Mouse (Mus musculus): ENCODE results near the gene Sgpp1. TPM values are rescaled to one million over a fixed set of nuclear protein-coding genes. Genes with fewer than 3 reads are reported as not detected.
"Not testable (repeated sequence)": the region's sequence is repeated elsewhere in the genome, so short reads cannot be mapped to it uniquely, and the experiment has no call there.

Sgpp1 gene
- polyA plus RNA-seq, 1 experiment from 2014 or later = 21.0 TPM

DNA sequence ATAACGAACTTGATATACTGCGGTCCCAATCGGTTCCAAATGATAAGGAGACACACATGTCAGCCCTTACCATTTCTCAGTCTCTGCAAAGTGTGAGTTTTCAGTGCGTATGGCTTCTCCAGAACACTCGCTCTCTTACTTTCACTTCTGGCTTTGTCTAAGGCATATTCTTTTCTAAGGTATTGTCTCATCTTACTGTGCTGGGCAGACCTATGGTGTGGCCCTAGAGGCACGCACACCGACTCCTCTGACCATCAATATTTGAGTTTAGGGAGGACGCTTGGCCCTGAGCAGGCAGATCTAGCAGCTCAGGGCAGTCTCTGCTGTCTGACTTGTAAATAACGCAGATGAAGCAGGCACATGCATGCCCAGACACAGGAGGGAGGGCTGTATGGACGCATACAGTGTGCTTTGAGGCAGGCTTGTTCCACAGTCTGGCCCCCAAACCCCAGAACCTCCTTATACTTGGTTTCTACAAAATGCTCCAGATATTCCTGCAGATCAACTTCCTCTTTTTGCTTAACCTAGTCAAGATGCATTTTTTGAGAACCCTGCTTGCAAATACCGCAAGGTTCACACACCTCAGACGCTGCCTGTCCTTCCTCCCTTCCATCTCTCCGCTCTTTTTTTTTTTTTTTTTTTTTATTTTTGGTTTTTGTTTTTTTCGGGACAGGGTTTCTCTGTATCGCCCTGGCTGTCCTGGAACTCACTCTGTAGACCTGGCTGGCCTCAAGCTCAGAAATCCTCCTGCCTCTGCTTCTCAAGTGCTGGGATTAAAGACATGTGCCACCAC is 8.0 kb downstream of the Sgpp1 start:
- Histone ChIP-seq H3K27ac (ENCODE audit: low read depth, low read length) (no peak overlapping the region), H3K9ac (ENCODE audit: low read depth, low read length) (no peak overlapping the region), H3K4me1 (replicated peaks; ENCODE audit: control insufficient read depth, insufficient read depth, low read length) (peaks cover 16% of the 10 kb centered on the region), H3K9me3 (ENCODE audit: control insufficient read depth, low read length) (no peaks in the 10 kb centered on the region), H3K27me3 (replicated peaks; ENCODE audit: control insufficient read depth, insufficient read depth, low read length) (no peaks in the 10 kb centered on the region), H3K36me3 (ENCODE audit: control insufficient read depth, insufficient read depth, low read length) (no peaks in the 10 kb centered on the region), H3K4me2 (no peak overlapping the region), H3K4me3 (ENCODE audit: low read depth, low read length) (no peak overlapping the region)
- DNase-seq (ENCODE audit: low spot score) = no peak
- no peak for ATAC-seq (replicated peaks; ENCODE audit: low FRiP score)
- 79% methylated on average over 15 of the region's 15 CpGs for WGBS

DNA sequence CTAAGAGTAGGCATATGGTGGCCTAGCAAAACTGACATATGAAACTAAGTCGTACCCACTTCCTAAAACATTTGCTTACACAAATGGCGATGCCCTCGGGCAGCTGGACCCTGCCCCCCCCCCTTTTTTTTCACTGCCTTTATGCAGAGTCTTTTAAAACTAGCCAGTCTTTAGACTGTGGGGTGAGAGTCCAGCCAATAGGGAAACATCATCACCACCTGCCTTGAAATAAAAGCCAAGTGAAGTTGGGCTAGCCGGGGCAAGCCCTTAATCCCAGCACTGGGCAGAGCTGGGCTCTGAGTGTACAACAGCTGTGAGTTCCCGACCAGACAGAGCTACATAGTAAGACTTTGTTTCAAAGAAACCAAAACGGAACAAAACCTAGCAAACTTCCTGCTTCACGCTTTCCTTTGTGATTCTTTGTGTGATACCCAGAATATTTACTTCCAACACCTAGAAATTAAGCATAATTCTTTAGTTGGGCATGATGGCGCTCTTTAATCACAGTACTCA is 9.1 kb downstream of the Sgpp1 start:
- no peaks in the 10 kb centered on the region for H3K9me3 ChIP-seq (ENCODE audit: control insufficient read depth, low read length)
- no peaks in the 10 kb centered on the region for H3K27me3 ChIP-seq (replicated peaks; ENCODE audit: control insufficient read depth, insufficient read depth, low read length)
- no peak overlapping the region for H3K27ac ChIP-seq (ENCODE audit: low read depth, low read length)
- H3K36me3 ChIP-seq (ENCODE audit: control insufficient read depth, insufficient read depth, low read length) = no peaks in the 10 kb centered on the region
- DNase-seq (ENCODE audit: low spot score) (no peak), ATAC-seq (replicated peaks; ENCODE audit: low FRiP score) (no peak)
- H3K4me3 ChIP-seq (ENCODE audit: low read depth, low read length) = no peak overlapping the region
- no peak overlapping the region for H3K9ac ChIP-seq (ENCODE audit: low read depth, low read length)
- no peak overlapping the region for H3K4me2 ChIP-seq
- 86% methylated on average over 8 of the region's 8 CpGs for WGBS
- peaks cover 12% of the 10 kb centered on the region for H3K4me1 ChIP-seq (replicated peaks; ENCODE audit: control insufficient read depth, insufficient read depth, low read length)

DNA sequence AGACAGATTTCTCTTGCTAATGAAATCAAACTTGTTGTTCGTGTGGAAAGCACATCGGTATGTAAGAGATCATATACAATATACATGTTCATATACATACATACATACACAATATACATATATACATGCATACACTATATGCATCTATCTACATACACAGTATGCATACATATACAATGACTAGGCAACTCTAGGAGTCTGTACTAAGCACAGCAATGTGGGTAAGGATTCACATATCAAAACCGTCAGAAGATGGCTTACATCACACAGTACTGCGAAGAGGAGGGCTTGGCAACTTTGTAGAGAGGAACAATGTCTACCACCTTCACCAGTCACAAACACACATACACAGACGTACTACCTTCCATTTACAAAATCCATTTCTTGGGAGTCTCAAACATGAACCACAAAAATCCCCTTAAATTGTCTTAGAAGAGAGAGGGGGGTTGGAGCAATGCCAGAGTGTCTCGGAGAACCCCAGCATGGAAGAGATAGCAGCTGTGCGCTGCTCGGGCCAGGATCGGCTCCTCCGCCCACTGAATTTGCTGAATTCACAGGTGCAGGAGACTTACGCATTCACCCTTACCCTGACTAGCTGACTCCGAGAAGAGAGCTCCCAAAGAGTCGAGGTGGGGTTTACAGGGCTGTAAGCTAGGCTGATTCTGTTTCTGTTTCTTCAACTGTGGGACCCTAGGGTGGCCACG is 10.8 kb downstream of the Sgpp1 start:
- ATAC-seq (replicated peaks; ENCODE audit: low FRiP score) (peak; percentile 70), DNase-seq (ENCODE audit: low spot score) (no peak)
- Histone ChIP-seq H3K27me3 (replicated peaks; ENCODE audit: control insufficient read depth, insufficient read depth, low read length) (no peaks in the 10 kb centered on the region), H3K4me2 (peak overlapping the region; percentile 36), H3K4me3 (ENCODE audit: low read depth, low read length) (no peak overlapping the region), H3K9me3 (ENCODE audit: control insufficient read depth, low read length) (no peaks in the 10 kb centered on the region), H3K4me1 (replicated peaks; ENCODE audit: control insufficient read depth, insufficient read depth, low read length) (peaks cover 12% of the 10 kb centered on the region), H3K27ac (ENCODE audit: low read depth, low read length) (peak overlapping the region; percentile 40; the same call in 1 of the 2 replicates), H3K36me3 (ENCODE audit: control insufficient read depth, insufficient read depth, low read length) (no peaks in the 10 kb centered on the region; the same call in 1 of the 2 replicates), H3K9ac (ENCODE audit: low read depth, low read length) (no peak overlapping the region)
- WGBS = 69% methylated on average over 14 of the region's 14 CpGs

DNA sequence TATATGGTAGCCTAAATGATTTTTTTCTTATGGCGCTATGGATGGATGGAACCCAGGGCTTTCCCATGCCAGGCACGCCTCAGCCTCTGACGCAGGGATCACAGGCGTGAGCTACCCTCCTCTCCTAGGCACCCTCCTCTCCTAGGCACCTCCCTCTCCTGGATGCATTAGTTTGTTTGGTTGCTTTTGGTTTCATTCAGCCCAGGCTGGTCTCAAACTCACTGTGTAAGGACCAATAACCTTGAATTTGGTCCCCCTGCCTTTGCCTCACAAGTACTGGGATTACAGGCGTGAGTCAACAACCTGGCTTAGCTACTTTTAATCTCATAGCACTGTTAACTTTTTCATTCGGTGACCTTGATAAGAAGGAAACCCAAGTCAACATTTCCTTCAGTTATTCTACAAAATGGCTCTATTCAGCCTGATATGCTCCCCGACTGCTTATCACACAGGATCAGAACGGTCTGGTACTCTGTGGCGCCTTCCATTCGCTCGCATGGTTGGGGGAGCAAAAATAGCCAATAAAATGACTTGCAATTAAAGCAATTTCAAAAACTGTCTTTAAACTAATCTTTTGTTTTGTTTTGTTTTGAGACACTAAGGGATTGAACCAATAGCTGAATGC is 11.6 kb downstream of the Sgpp1 start:
- Histone ChIP-seq H3K36me3 (ENCODE audit: control insufficient read depth, insufficient read depth, low read length) (no peaks in the 10 kb centered on the region; the same call in 1 of the 2 replicates), H3K27me3 (replicated peaks; ENCODE audit: control insufficient read depth, insufficient read depth, low read length) (no peaks in the 10 kb centered on the region), H3K27ac (ENCODE audit: low read depth, low read length) (peak overlapping the region; percentile 57), H3K4me1 (replicated peaks; ENCODE audit: control insufficient read depth, insufficient read depth, low read length) (peaks cover 12% of the 10 kb centered on the region), H3K9ac (ENCODE audit: low read depth, low read length) (no peak overlapping the region), H3K4me2 (peak overlapping the region; percentile 48), H3K4me3 (ENCODE audit: low read depth, low read length) (peak overlapping the region; percentile 15; the same call in 1 of the 2 replicates), H3K9me3 (ENCODE audit: control insufficient read depth, low read length) (no peaks in the 10 kb centered on the region)
- DNase-seq (ENCODE audit: low spot score) (no peak), ATAC-seq (replicated peaks; ENCODE audit: low FRiP score) (peak; percentile 86)
- 59% methylated on average over 11 of the region's 11 CpGs for WGBS

DNA sequence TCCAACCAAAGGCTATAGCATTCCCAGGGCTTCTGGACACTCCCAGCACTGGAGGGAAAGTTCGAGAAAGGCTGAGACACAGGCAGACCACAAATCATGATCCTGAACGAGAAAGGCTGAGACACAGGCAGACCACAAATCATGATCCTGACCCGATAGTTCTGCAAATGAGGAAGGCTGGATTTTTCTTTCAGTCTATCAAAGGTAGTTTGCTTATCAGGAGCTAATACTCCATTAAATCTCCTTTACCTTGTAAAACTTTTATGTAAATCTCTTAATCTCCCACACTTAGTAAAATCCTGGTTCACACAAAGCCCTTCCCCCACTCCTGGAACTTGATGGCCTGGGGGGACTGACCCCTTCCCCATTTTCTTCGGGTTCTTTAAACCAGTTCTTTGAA is 13.6 kb downstream of the Sgpp1 start:
- Histone ChIP-seq H3K36me3 (ENCODE audit: control insufficient read depth, insufficient read depth, low read length) (no peaks in the 10 kb centered on the region; the same call in 1 of the 2 replicates), H3K9me3 (ENCODE audit: control insufficient read depth, low read length) (no peaks in the 10 kb centered on the region), H3K9ac (ENCODE audit: low read depth, low read length) (no peak overlapping the region), H3K27me3 (replicated peaks; ENCODE audit: control insufficient read depth, insufficient read depth, low read length) (no peaks in the 10 kb centered on the region), H3K4me2 (no peak overlapping the region), H3K4me3 (ENCODE audit: low read depth, low read length) (no peak overlapping the region), H3K4me1 (replicated peaks; ENCODE audit: control insufficient read depth, insufficient read depth, low read length) (peaks cover 12% of the 10 kb centered on the region), H3K27ac (ENCODE audit: low read depth, low read length) (no peak overlapping the region)
- DNase-seq (ENCODE audit: low spot score) = no peak
- no peak for ATAC-seq (replicated peaks; ENCODE audit: low FRiP score)
- 20% methylated on average over 4 of the region's 4 CpGs for WGBS

DNA sequence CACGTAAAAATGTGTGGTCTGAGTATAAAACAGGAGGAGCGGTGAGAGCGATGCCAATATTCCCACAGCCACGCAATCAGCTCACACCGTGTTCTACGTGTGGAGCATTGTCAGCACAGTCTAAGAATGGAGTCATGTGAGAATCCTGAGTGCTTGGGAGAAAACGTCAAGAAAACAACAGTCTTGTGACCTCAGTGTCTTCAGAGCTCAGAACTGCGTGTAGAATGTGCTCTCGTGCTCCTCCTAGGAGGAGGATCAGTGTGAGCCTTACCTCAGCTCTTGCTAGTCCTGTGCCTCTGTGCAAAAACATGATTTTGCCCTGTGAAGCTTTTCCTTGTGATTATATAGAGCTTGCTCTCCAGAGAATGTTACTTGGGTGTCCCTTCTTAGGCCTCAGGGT is 14.5 kb downstream of the Sgpp1 start:
- no peak overlapping the region for H3K27ac ChIP-seq (ENCODE audit: low read depth, low read length)
- 77% methylated on average over 9 of the region's 9 CpGs for WGBS

DNA sequence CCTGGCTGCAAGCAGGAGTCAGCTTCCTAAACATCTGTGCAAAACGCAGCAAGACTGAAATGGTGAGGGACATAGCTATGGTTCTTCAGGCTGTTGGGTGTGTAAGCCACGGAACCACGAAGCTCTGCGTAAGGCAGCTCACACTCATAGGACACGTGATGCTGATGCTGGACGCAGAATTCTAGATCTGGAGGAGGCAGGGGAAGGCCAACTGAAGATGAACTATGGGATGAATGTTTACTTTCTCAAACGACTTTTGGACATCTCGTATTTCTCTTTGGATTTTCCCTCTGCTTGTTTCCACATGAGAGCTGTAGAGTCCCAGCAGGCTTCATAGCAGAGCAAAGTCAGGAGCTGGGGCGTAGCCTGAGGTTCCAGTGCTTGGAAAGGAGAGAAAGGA is 21.9 kb downstream of the Sgpp1 start:
- Histone ChIP-seq H3K4me2 (no peak overlapping the region), H3K9me3 (ENCODE audit: control insufficient read depth, low read length) (no peaks in the 10 kb centered on the region), H3K4me3 (ENCODE audit: low read depth, low read length) (no peak overlapping the region), H3K27me3 (replicated peaks; ENCODE audit: control insufficient read depth, insufficient read depth, low read length) (no peaks in the 10 kb centered on the region), H3K4me1 (replicated peaks; ENCODE audit: control insufficient read depth, insufficient read depth, low read length) (0 out of 2 replicates have a peak, but pooled peaks cover 2% of the 10 kb centered on the region), H3K27ac (ENCODE audit: low read depth, low read length) (no peak overlapping the region), H3K9ac (ENCODE audit: low read depth, low read length) (no peak overlapping the region), H3K36me3 (ENCODE audit: control insufficient read depth, insufficient read depth, low read length) (no peaks in the 10 kb centered on the region)
- WGBS = 77% methylated on average over 9 of the region's 9 CpGs
- ATAC-seq (replicated peaks; ENCODE audit: low FRiP score) = no peak
- no peak for DNase-seq (ENCODE audit: low spot score)

More for the DNA sequence above, 14.5 kb downstream of the Sgpp1 start:
- H3K27me3 ChIP-seq (replicated peaks; ENCODE audit: control insufficient read depth, insufficient read depth, low read length) = no peaks in the 10 kb centered on the region
- ATAC-seq (replicated peaks; ENCODE audit: low FRiP score) = no peak
- no peaks in the 10 kb centered on the region; the same call in 1 of the 2 replicates for H3K36me3 ChIP-seq (ENCODE audit: control insufficient read depth, insufficient read depth, low read length)
- DNase-seq (ENCODE audit: low spot score) = no peak
- no peak overlapping the region for H3K9ac ChIP-seq (ENCODE audit: low read depth, low read length)
- H3K4me2 ChIP-seq = no peak overlapping the region
- H3K4me1 ChIP-seq (replicated peaks; ENCODE audit: control insufficient read depth, insufficient read depth, low read length) = peaks cover 12% of the 10 kb centered on the region
- H3K4me3 ChIP-seq (ENCODE audit: low read depth, low read length) = no peak overlapping the region
- no peaks in the 10 kb centered on the region for H3K9me3 ChIP-seq (ENCODE audit: control insufficient read depth, low read length)

DNA sequence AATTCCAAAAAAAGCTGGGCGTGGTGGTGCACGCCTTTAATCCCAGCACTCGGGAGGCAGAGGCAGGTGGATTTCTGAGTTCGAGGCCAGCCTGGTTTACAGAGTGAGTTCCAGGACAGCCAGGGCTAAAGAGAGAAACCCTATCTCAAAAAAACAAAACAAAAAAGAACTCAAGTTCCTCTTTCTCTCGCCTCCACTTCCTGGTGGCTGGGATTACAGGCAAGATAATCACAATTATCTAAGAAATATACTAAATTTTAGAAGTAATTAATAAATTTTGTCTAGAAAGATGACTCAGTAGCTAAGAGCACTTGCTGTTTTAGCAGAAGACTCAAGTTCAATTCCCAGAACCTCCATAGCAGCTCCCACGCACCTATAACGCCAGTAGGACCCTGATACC is 22.6 kb downstream of the Sgpp1 start:
- not testable (repeated sequence) for H3K4me3 ChIP-seq (ENCODE audit: low read depth, low read length); H3K27ac ChIP-seq (ENCODE audit: low read depth, low read length); H3K9ac ChIP-seq (ENCODE audit: low read depth, low read length); ATAC-seq (replicated peaks; ENCODE audit: low FRiP score); DNase-seq (ENCODE audit: low spot score); H3K4me1 ChIP-seq (replicated peaks; ENCODE audit: control insufficient read depth, insufficient read depth, low read length); H3K27me3 ChIP-seq (replicated peaks; ENCODE audit: control insufficient read depth, insufficient read depth, low read length); H3K9me3 ChIP-seq (ENCODE audit: control insufficient read depth, low read length); H3K4me2 ChIP-seq; H3K36me3 ChIP-seq (ENCODE audit: control insufficient read depth, insufficient read depth, low read length)
- 77% methylated on average over 7 of the region's 7 CpGs for WGBS
